Mouse (Mus musculus): Measurements from ENCODE around the gene Ppib. TPM values are rescaled to one million over a fixed set of nuclear protein-coding genes. Genes with fewer than 3 reads are reported as not detected.

Gene Ppib
- polyA plus RNA-seq, 1 experiment from 2014 or later = 354 TPM

- Histone ChIP-seq H3K4me3 (ENCODE audit: low read length) (no peak overlapping the region), H3K4me2 (ENCODE audit: low read depth, low read length) (no peak overlapping the region), H3K4me1 (ENCODE audit: control insufficient read depth, insufficient read depth, low read length) (peaks cover 11% of the 10 kb centered on the region), H3K27me3 (ENCODE audit: control insufficient read depth, insufficient read depth, low read length) (peaks cover 14% of the 10 kb centered on the region), H3K9ac (ENCODE audit: low read length) (no peak overlapping the region), H3K9me3 (replicated peaks; ENCODE audit: control insufficient read depth, low read length) (no peaks in the 10 kb centered on the region), H3K27ac (ENCODE audit: low read length) (no peak overlapping the region), H3K36me3 (ENCODE audit: control insufficient read depth, insufficient read depth) (peaks cover 38% of the 10 kb centered on the region)
- 30% methylated on average over 5 of the region's 5 CpGs for WGBS
- ATAC-seq (replicated peaks; ENCODE audit: extremely low read depth, insufficient read depth, low FRiP score) = no peak
Observed at GRCm38 (mm10) chr9:66067542-66067941, 7.5 kb downstream of the Ppib start.

GRCm38 (mm10) chr9:66068056-66068455 lies 8.0 kb downstream of the Ppib start:
- H3K27ac ChIP-seq (ENCODE audit: low read length) = no peak overlapping the region
- H3K9ac ChIP-seq (ENCODE audit: low read length) = no peak overlapping the region
- H3K36me3 ChIP-seq (ENCODE audit: control insufficient read depth, insufficient read depth) = peaks cover 33% of the 10 kb centered on the region
- no peak for ATAC-seq (replicated peaks; ENCODE audit: extremely low read depth, insufficient read depth, low FRiP score)
- WGBS = 63% methylated on average over 4 of the region's 4 CpGs
- no peaks in the 10 kb centered on the region for H3K9me3 ChIP-seq (replicated peaks; ENCODE audit: control insufficient read depth, low read length)
- H3K4me2 ChIP-seq (ENCODE audit: low read depth, low read length) = no peak overlapping the region
- H3K4me1 ChIP-seq (ENCODE audit: control insufficient read depth, insufficient read depth, low read length) = peaks cover 11% of the 10 kb centered on the region
- no peak overlapping the region for H3K4me3 ChIP-seq (ENCODE audit: low read length)
- peaks cover 14% of the 10 kb centered on the region for H3K27me3 ChIP-seq (ENCODE audit: control insufficient read depth, insufficient read depth, low read length)

- peak; percentile 7; the same call in 1 of the 2 replicates for ATAC-seq (replicated peaks; ENCODE audit: extremely low read depth, insufficient read depth, low FRiP score)
- H3K36me3 ChIP-seq (ENCODE audit: control insufficient read depth, insufficient read depth) = peaks cover 25% of the 10 kb centered on the region
- H3K27me3 ChIP-seq (ENCODE audit: control insufficient read depth, insufficient read depth, low read length) = peaks cover 14% of the 10 kb centered on the region
- H3K4me1 ChIP-seq (ENCODE audit: control insufficient read depth, insufficient read depth, low read length) = peaks cover 11% of the 10 kb centered on the region
- peak overlapping the region; percentile 99 for H3K4me2 ChIP-seq (ENCODE audit: low read depth, low read length)
- peak overlapping the region; percentile 62 for H3K4me3 ChIP-seq (ENCODE audit: low read length)
- 1% methylated on average over 30 of the region's 30 CpGs for WGBS
- H3K27ac ChIP-seq (ENCODE audit: low read length) = no peak overlapping the region
- no peaks in the 10 kb centered on the region for H3K9me3 ChIP-seq (replicated peaks; ENCODE audit: control insufficient read depth, low read length)
- H3K9ac ChIP-seq (ENCODE audit: low read length) = peak overlapping the region; percentile 70
Observed at GRCm38 (mm10) chr9:66068971-66069391, 9.0 kb downstream of the Ppib start.

- Histone ChIP-seq H3K4me2 (ENCODE audit: low read depth, low read length) (peak within 1 kb of the TSS; percentile 99), H3K9ac (ENCODE audit: low read length) (peak within 1 kb of the TSS; percentile 70), H3K4me1 (ENCODE audit: control insufficient read depth, insufficient read depth, low read length) (peaks cover 11% of the 10 kb centered on the region), H3K4me3 (ENCODE audit: low read length) (peak within 1 kb of the TSS; percentile 62), H3K27ac (ENCODE audit: low read length) (no peak within 1 kb of the TSS), H3K36me3 (ENCODE audit: control insufficient read depth, insufficient read depth) (peaks cover 20% of the 10 kb centered on the region), H3K9me3 (replicated peaks; ENCODE audit: control insufficient read depth, low read length) (0 out of 2 replicates have a peak, but pooled peaks cover 3% of the 10 kb centered on the region), H3K27me3 (ENCODE audit: control insufficient read depth, insufficient read depth, low read length) (peaks cover 14% of the 10 kb centered on the region)
- under 1% methylated on average over 22 of the region's 22 CpGs for WGBS
- ATAC-seq (replicated peaks; ENCODE audit: extremely low read depth, insufficient read depth, low FRiP score) = peak; percentile 89
Observed at GRCm38 (mm10) chr9:66069583-66069982, 9.6 kb downstream of the Ppib start, which contains the start of gene Snx22. Gene Snx22 (minus strand): TSS chr9:66069719.

GRCm38 (mm10) chr9:66070151-66070550 lies 10.1 kb downstream of the Ppib start:
- peaks cover 11% of the 10 kb centered on the region for H3K4me1 ChIP-seq (ENCODE audit: control insufficient read depth, insufficient read depth, low read length)
- peaks cover 3% of the 10 kb centered on the region; the same call in 1 of the 2 replicates for H3K9me3 ChIP-seq (replicated peaks; ENCODE audit: control insufficient read depth, low read length)
- H3K4me2 ChIP-seq (ENCODE audit: low read depth, low read length) = no peak overlapping the region
- ATAC-seq (replicated peaks; ENCODE audit: extremely low read depth, insufficient read depth, low FRiP score) = no peak
- 87% methylated on average over 5 of the region's 5 CpGs for WGBS
- H3K27me3 ChIP-seq (ENCODE audit: control insufficient read depth, insufficient read depth, low read length) = peaks cover 14% of the 10 kb centered on the region
- no peak overlapping the region for H3K9ac ChIP-seq (ENCODE audit: low read length)
- peaks cover 18% of the 10 kb centered on the region for H3K36me3 ChIP-seq (ENCODE audit: control insufficient read depth, insufficient read depth)
- no peak overlapping the region for H3K4me3 ChIP-seq (ENCODE audit: low read length)
- no peak overlapping the region for H3K27ac ChIP-seq (ENCODE audit: low read length)

GRCm38 (mm10) chr9:66072754-66073153 lies 12.7 kb downstream of the Ppib start:
- Histone ChIP-seq H3K9me3 (replicated peaks; ENCODE audit: control insufficient read depth, low read length) (peaks cover 3% of the 10 kb centered on the region; the same call in 1 of the 2 replicates), H3K4me2 (ENCODE audit: low read depth, low read length) (no peak overlapping the region), H3K27me3 (ENCODE audit: control insufficient read depth, insufficient read depth, low read length) (peaks cover 14% of the 10 kb centered on the region), H3K4me3 (ENCODE audit: low read length) (no peak overlapping the region), H3K36me3 (ENCODE audit: control insufficient read depth, insufficient read depth) (no peaks in the 10 kb centered on the region), H3K27ac (ENCODE audit: low read length) (no peak overlapping the region), H3K4me1 (ENCODE audit: control insufficient read depth, insufficient read depth, low read length) (peaks cover 11% of the 10 kb centered on the region), H3K9ac (ENCODE audit: low read length) (no peak overlapping the region)
- ATAC-seq (replicated peaks; ENCODE audit: extremely low read depth, insufficient read depth, low FRiP score) = no peak
- 76% methylated on average over 7 of the region's 7 CpGs for WGBS

- WGBS = 64% methylated on average over 3 of the region's 3 CpGs
- no peak for ATAC-seq (replicated peaks; ENCODE audit: extremely low read depth, insufficient read depth, low FRiP score)
- Histone ChIP-seq H3K27ac (ENCODE audit: low read length) (no peak overlapping the region), H3K4me1 (ENCODE audit: control insufficient read depth, insufficient read depth, low read length) (peaks cover 6% of the 10 kb centered on the region; the same call in 1 of the 2 replicates), H3K27me3 (ENCODE audit: control insufficient read depth, insufficient read depth, low read length) (no peaks in the 10 kb centered on the region), H3K36me3 (ENCODE audit: control insufficient read depth, insufficient read depth) (no peaks in the 10 kb centered on the region), H3K4me2 (ENCODE audit: low read depth, low read length) (peak overlapping the region; percentile 33; the same call in 1 of the 2 replicates), H3K9me3 (replicated peaks; ENCODE audit: control insufficient read depth, low read length) (peaks cover 3% of the 10 kb centered on the region; the same call in 1 of the 2 replicates), H3K9ac (ENCODE audit: low read length) (no peak overlapping the region), H3K4me3 (ENCODE audit: low read length) (no peak overlapping the region)
Observed at GRCm38 (mm10) chr9:66078072-66078471, 18.1 kb downstream of the Ppib start.

GRCm38 (mm10) chr9:66078493-66078892 lies 18.5 kb downstream of the Ppib start:
- Histone ChIP-seq H3K27me3 (ENCODE audit: control insufficient read depth, insufficient read depth, low read length) (no peaks in the 10 kb centered on the region), H3K4me2 (ENCODE audit: low read depth, low read length) (peak overlapping the region; percentile 33; the same call in 1 of the 2 replicates), H3K27ac (ENCODE audit: low read length) (no peak overlapping the region), H3K9me3 (replicated peaks; ENCODE audit: control insufficient read depth, low read length) (peaks cover 3% of the 10 kb centered on the region; the same call in 1 of the 2 replicates), H3K4me3 (ENCODE audit: low read length) (peak overlapping the region; percentile 0; the same call in 1 of the 2 replicates), H3K36me3 (ENCODE audit: control insufficient read depth, insufficient read depth) (no peaks in the 10 kb centered on the region), H3K9ac (ENCODE audit: low read length) (no peak overlapping the region), H3K4me1 (ENCODE audit: control insufficient read depth, insufficient read depth, low read length) (peaks cover 6% of the 10 kb centered on the region; the same call in 1 of the 2 replicates)
- WGBS = 7% methylated on average over 14 of the region's 14 CpGs
- ATAC-seq (replicated peaks; ENCODE audit: extremely low read depth, insufficient read depth, low FRiP score) = no peak

- H3K4me3 ChIP-seq (ENCODE audit: low read length) = no peak overlapping the region
- no peak overlapping the region for H3K4me2 ChIP-seq (ENCODE audit: low read depth, low read length)
- WGBS = 65% methylated on average over 3 of the region's 3 CpGs
- no peaks in the 10 kb centered on the region for H3K27me3 ChIP-seq (ENCODE audit: control insufficient read depth, insufficient read depth, low read length)
- no peak for ATAC-seq (replicated peaks; ENCODE audit: extremely low read depth, insufficient read depth, low FRiP score)
- no peak overlapping the region for H3K9ac ChIP-seq (ENCODE audit: low read length)
- peaks cover 6% of the 10 kb centered on the region; the same call in 1 of the 2 replicates for H3K4me1 ChIP-seq (ENCODE audit: control insufficient read depth, insufficient read depth, low read length)
- no peaks in the 10 kb centered on the region for H3K9me3 ChIP-seq (replicated peaks; ENCODE audit: control insufficient read depth, low read length)
- H3K36me3 ChIP-seq (ENCODE audit: control insufficient read depth, insufficient read depth) = no peaks in the 10 kb centered on the region
- H3K27ac ChIP-seq (ENCODE audit: low read length) = no peak overlapping the region
Observed at GRCm38 (mm10) chr9:66080804-66081459, 20.9 kb downstream of the Ppib start.

All from heart, embryonic 16.5 days (tissue).